Mouse (Mus musculus): ENCODE results near the gene Rab4a.

Rab4a gene

DNA sequence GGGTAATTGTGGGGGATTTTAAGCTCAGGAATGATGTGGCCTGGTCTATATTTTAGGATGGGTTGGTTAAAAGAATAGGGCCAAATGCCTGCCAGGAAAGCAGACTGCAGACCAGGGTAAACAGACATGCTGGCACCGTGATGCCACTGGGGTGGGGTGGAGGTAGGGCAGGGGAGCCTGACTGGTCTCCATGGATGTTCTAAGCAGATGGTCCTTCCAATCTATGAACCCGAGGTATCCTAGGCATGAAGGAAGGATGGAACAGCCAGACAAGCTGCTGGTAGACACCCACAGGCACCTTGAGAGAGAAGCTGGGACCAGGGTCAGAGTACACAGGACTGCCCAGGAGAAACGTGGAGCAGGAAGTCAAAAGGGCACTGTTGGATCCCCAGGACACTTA is 41.8 kb downstream of the Rab4a start:
- DNase-seq (ENCODE audit: low spot score): no peak

- no peak for DNase-seq (ENCODE audit: low spot score)
Measured at GRCm38 (mm10) chr8:123849352-123849751, 43.6 kb downstream of the Rab4a start.

DNA sequence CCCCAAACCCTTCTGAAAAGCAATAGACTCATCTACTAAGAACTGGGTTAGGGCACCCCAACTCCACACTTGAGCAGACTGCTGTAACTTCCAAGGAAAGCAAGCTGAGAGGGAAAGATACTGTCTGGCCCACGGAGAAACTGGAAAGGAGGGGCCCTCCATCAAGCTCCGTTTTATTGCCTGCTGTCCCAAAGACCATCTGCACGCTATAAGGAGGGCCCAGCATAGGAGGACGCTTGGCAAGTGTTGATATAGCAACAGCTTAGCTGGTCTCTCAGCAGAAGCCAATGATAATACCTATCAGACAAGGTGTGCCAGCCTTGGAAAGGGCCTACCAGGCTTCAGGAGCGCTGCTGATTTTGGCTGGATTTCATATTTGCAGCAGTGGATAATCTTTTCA is 45.8 kb downstream of the Rab4a start:
- DNase-seq (ENCODE audit: low spot score): no peak

DNA sequence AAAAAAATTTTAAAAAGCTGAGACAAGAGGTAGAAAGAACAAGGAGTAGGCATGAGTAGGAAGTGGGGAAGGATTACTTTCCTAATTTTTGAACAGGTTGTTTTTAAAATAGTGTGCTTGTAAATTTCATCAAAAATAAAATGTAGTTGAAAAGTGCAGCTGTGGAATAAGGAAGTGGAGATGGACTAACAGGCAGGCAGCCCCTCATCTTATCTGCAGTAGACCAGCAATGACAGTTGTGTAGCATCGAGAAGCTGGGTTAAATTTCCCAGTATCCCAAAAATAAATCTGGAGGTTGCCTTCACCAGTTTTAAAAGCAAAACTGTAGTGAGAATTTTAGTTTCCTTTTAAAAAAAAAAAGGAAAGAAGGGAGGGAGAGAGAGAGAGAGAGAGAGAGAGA is 48.5 kb downstream of the Rab4a start:
- DNase-seq (ENCODE audit: low spot score): no peak

DNA sequence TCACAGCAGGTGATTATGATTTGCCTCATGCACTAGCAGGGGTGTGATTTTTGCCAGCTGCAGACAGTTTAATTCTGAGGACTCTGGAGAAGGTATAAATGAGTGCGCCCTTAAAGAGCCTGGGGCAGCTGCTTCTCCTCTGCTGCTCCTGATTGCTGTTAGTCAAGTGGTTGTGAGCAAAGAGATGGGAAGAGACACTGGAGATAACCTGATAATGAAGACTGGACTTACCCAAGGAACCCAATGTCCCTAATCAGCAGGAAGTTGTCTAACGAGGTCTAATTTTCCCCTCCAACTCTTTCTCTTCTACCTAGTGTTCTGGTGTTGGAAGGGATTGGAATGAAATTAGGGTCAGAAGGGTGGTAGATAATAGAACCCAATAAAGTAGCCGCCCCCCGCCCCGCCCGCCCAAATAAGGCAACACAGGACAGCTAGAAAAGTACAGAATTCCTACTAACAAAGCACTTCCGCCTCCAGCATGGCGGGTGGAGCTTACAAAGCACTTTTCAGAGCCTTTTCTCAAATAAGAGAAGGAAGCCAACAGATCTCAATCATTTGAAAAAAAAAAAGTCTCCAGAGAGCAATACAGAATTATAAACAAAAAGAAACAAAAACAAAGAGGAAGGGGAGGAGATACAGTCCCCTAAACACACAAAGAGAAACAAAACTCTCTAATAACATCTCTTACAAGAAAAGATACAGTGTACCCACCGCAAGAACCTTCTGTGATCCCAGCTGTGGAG is 49.1 kb downstream of the Rab4a start:
- DNase-seq (ENCODE audit: low spot score): no peak

GRCm38 (mm10) chr8:123857361-123857760 is 51.6 kb downstream of the Rab4a start:
- DNase-seq (ENCODE audit: low spot score): no peak

DNA sequence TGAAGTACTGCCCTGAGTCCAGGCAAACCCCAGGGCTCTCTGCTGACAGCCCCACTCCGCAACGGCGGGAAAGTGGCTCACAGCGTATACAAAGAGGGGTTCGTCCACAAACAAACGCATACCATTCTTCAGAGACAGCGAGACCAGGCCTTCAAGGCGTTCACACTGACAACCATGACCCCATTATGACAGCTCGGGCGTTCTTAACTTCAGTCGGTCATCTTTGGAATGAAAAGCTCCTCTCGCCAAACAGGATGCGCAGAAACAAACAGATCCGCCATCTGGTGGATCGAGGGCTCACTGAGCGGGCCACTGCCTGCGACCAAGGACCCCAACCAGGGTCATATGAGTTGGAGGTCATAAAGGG is 52.8 kb downstream of the Rab4a start:
- no peak for DNase-seq (ENCODE audit: low spot score)

DNA sequence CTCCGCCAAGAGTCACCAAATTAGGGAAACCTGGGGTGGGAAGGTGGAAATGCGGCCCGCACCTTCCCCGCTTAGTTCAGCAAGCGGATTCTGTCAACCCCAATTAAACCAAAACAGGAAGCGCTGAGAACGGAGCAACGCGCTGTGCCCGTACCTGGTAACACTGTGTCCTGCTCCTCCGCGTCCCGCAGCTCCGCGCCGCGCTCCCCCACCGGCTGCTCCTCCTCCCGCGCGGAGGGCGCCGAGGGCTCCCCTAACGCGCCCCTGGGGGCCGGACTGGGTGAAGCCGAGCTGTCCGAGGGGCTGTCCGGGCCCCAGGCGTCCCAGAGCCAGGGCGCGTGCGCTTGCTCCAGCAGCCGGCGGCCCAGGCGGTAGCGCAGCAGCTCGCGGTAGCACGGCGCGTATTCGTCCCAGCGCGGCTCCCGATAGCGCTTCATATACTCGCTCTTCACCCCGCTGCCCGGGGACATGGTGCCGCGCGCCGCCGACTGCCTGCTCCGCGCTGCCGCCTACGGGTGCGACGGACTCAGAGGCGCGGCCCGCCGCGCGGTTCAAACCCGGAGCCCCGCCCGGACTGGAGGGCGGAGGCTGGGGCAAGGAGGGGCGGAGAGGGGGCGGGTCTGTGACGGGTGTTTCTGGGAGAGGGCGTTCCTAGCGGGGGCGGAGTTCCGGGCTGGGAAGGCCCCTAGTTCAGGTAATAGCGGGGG is 53.3 kb downstream of the Rab4a start:
- DNase-seq (ENCODE audit: low spot score): peak; percentile 95

DNA sequence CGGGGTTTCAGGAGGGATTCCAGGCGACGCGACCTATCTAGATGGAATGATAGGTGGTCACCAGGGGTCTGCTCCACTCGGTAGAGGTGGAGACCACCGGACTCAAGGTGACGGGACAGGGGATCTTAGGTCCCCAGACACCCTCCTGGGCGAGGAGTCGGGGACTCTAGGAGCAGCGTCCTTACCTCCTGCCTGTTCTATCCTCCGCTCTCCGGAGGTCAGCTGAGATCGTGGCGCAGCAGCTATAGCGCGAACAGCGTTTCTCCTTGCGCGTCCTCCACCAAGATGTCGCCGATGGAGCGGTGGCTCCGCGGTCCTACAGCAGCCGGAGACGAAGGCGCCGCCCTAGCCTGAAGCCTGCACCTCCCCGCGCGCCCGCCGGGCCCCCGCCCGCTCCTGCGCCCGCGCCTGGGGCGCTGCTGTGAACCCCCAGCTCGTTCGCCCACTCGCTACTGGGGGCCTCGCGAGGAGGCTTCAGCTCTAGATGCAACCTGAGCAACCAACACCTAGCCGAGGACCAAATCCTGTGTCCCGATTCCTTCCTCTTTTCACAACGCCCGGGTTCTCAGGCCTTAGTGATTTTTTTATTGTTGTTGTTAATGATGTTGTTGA is 54.0 kb downstream of the Rab4a start, which contains the start of gene Ccsap:
TSS of gene Ccsap (minus strand) at position 562 of the 612 bp plus-strand sequence.
- DNase-seq (ENCODE audit: low spot score): no peak

DNA sequence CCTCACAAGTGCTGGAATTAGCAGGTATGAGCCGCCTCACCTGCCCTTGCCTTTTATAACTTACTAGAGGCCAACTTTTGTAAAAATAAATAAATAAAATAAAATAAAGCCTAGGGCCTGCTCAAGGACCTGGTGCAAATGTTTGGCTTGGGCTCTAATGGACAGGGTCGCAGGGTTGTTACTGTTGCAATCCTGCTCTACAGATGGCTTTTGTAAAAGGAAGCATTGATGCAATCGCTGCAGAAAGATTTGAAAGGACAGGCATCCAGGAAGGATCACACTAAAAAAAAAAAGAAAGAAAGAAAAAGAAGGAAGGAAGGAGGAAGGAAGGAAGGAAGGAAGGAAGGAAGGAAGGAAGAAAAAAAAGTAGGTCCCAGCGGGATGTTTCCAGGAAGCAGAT is 54.6 kb downstream of the Rab4a start:
- no peak for DNase-seq (ENCODE audit: low spot score)

DNA sequence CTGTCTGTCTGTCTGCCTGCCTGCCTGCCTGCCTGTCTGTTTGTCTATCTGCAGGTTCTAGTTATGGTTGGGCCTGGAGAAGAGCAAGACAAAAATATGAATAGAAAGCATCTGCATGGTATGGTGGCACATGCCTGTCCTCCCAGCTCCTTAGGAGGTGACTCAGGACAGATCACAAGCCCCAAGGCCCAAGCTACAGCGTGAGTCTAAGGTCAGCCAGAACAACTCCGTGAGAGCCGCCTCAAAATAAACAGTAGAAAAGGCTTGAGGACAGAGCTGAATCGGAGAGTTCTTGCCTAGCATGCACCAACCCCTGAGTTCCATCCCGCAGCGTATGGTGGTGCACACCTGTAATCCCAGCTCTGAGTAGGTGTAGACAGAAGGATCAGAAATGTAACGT is 60.0 kb downstream of the Rab4a start:
- no peak for DNase-seq (ENCODE audit: low spot score)

GRCm38 (mm10) chr8:123866971-123867370 is 61.2 kb downstream of the Rab4a start:
- no peak for DNase-seq (ENCODE audit: low spot score)

DNA sequence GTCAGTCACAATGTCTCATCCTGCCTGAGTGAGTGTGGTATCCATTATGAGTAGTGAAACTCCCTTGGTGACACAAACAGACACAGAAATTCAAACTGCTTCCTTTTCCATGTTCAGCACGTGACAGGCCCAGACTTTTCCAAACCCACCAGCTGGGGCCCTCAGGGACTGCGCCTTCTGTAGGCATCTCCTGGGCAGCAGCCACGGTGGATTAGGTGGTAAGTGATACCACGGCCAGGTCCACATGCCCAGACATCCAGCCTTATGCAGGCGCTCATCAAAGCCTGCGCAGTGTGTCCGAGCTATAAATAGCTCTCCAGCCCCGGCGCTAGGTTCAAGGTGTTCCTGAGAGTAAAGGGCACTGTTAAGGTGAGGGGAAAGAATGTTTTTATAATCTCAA is 66.3 kb downstream of the Rab4a start:
- DNase-seq (ENCODE audit: low spot score): no peak

- no peak for DNase-seq (ENCODE audit: low spot score)
Measured at GRCm38 (mm10) chr8:123873364-123873763, 67.6 kb downstream of the Rab4a start.

- DNase-seq (ENCODE audit: low spot score): no peak
Measured at GRCm38 (mm10) chr8:123874324-123874723, 68.5 kb downstream of the Rab4a start.

DNA sequence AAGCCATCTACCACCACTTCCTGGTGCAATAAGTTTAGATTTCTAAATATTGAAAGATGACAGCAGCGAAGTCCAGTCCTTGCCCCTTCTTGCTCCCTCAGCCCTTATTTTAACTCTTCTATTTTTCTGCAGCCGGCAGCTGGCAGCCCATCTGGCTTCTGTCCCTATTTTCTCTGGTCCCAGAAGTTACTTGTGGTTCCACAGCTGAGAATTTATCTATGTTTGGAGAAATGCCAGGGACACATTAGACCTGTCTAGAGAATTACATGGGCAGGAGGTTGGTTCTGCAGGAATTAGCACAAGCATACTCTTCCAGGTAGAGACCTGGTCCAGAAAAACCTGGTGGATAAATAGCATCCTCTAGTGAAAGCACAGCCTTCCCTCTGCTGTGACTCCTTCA is 72.1 kb downstream of the Rab4a start:
- no peak for DNase-seq (ENCODE audit: low spot score)

DNA sequence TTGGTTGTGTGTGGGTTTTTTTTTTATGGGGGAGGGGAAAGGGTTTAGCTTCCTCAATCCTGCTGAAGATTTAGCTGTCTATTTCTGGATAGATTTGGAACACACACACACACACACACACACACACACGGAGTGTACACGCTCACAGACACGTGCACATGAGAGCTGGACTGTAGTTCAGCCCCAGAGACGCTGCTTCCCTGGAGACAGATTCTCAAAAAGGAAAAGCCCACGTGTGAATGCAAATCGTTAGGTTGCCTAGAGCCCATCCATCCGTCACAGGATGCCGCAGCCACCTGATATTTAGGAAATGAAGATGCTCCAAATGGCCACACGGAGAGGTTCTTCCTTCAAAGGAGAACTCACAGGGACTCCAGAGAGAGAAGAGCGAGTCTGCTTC is 74.5 kb downstream of the Rab4a start:
- DNase-seq (ENCODE audit: low spot score): no peak

GRCm38 (mm10) chr8:123880821-123881350 is 75.1 kb downstream of the Rab4a start:
- no peak for DNase-seq (ENCODE audit: low spot score)

DNA sequence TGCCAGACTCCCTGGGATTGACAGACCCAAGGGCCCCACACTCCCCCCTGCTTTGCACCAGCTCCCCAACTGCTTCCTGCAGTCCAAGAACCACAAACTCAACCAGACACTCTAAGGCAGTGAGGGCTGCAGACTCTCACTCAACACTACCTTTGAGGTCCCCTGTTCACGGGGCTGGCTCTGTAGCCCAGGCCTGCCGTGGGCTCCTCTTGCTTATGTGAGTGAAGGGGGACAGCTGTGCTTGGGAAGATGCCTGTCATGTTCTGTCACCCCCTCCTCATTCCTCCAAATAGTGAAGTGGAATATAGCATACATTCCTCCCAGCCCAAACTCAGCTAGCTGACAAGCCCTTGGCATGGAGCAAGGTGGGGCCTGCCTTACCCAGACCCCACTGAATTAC is 76.6 kb downstream of the Rab4a start:
- DNase-seq (ENCODE audit: low spot score): no peak

- DNase-seq (ENCODE audit: low spot score): no peak
Measured at GRCm38 (mm10) chr8:123883094-123883493, 77.3 kb downstream of the Rab4a start.

Data from spleen, adult 12 weeks (tissue).